Mouse (Mus musculus) forebrain, embryonic 10.5 days (tissue): Measurements from ENCODE around the gene Ssh2. TPM values are rescaled to one million over a fixed set of nuclear protein-coding genes. Genes with fewer than 3 reads are reported as not detected.

Experiments used
- DNase-seq: peaks from one replicate; pipeline ENCODE4 v3.0.0-alpha.2; 2017; ENCODE audit warnings: low spot score; ENCODE audit errors: extremely low spot score
- H3K27ac ChIP-seq: fragments of 300-500 bp; sonication (generic); 2 replicates; pipeline ENCODE4 v1.5.1; 2016; ENCODE audit warnings: mild to moderate bottlenecking
- H3K27me3 ChIP-seq: fragments of 300-500 bp; sonication (generic); 2 replicates; pipeline ENCODE4 v1.6.1; 2016; ENCODE audit warnings: mild to moderate bottlenecking; ENCODE audit not compliant: poor library complexity, severe bottlenecking
- H3K36me3 ChIP-seq: fragments of 300-500 bp; sonication (generic); replicated peaks from 2 replicates; pipeline ENCODE4 v1.6.1; 2016; ENCODE audit warnings: mild to moderate bottlenecking, moderate library complexity
- H3K4me1 ChIP-seq: fragments of 300-500 bp; sonication (generic); 2 replicates; pipeline ENCODE4 v1.6.1; 2016
- H3K4me3 ChIP-seq: fragments of 300-500 bp; sonication (generic); 2 replicates; pipeline ENCODE4 v1.5.1; 2016; ENCODE audit warnings: mild to moderate bottlenecking, moderate library complexity
- H3K9me3 ChIP-seq: fragments of 300-500 bp; sonication (generic); 2 replicates; pipeline ENCODE4 v1.6.1; 2016; ENCODE audit warnings: mild to moderate bottlenecking, moderate library complexity
- WGBS: fragments of 180-500 bp; shearing (Covaris S2); methylation state at CpG from one replicate; pipeline ENCODE4 v1.1.7; 2016; 5-methylcytosine and 5-hydroxymethylcytosine counted together
- polyA plus RNA-seq: library from polyadenylated mRNA; unstranded; fragments of >200 nt; fragmentation: Nextera tagmentation; extraction: Ambion mirVana; gene quantifications from 2 replicates; pipeline ENCODE4 v1.2.1, GENCODE M21; 2016

The Ssh2 gene
- polyA plus RNA-seq, 1 experiment from 2014 or later: 9.9 TPM

DNA sequence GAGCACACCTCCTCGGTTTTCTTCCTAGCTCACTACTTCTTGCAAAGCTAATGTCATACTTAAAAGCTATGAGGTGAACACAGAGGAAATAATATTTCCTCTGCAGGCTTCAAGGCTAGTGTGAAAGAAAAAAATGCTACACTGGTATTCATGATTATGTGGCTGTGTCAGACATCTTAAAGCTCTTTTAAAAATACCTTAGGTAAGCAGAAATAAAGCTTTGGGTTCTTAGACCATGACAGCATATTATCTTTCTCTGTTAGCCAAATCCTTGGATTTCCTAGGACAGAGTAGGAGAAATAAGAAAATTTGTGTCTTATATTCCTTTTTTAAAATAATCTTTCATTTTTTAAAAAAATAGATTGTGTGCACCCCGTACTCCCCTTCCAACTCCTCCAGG, 179.5 kb downstream of the Ssh2 start:
- DNase-seq: no peak
- Histone ChIP-seq H3K36me3 (peaks cover 17% of the 10 kb centered on the region; the same call in 1 of the 2 replicates), H3K4me1 (no peaks in the 10 kb centered on the region), H3K4me3 (no peak overlapping the region), H3K27me3 (no peaks in the 10 kb centered on the region), H3K9me3 (no peaks in the 10 kb centered on the region), H3K27ac (no peak overlapping the region)
- 96% methylated on average over 2 of the region's 2 CpGs for WGBS

DNA sequence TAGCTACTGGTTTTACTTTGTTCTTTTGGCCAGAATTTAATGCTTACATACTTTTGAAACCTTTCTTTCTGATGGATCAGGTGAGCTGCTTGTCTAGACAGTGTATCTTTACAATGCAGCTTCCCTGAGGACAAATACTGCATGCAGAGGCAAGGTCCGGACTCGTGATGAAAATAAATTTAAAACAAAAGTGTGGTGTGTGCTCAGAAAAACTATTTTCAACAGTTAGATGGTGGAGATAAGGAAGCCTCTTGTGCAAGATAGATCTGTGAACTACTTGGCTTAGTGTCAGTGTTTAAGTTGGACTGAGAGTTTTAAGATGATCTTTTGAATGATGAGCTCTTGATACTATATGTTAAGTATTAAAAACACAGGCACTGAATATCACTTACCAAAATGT, 186.4 kb downstream of the Ssh2 start:
- 80% methylated on average over 2 of the region's 2 CpGs for WGBS
- H3K4me3 ChIP-seq: no peak overlapping the region

DNA sequence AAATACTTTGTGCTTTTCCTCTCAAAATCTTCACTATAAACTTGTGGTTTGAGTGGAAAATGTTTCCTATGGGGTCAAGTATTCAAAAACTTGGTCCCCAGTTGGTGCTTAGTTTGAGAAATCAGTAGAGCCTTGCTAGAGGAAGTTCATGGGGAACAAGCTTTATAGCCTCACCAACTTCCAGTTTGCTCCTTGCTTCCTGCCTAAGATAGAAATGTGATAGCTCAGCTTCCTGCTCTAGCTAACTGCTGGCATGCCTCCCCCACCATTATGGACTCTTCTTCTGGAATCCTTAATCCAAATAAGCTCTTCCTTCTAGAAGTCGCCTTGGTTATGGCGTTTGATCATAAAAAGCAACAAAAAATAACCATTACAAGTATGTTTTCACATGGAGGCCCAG, 190.2 kb downstream of the Ssh2 start:
- Histone ChIP-seq H3K36me3 (peaks cover 13% of the 10 kb centered on the region), H3K4me1 (no peaks in the 10 kb centered on the region), H3K9me3 (no peaks in the 10 kb centered on the region), H3K27ac (no peak overlapping the region), H3K4me3 (no peak overlapping the region), H3K27me3 (no peaks in the 10 kb centered on the region)
- 89% methylated on average over 2 of the region's 2 CpGs for WGBS
- DNase-seq: no peak

More for the DNA sequence above, 186.4 kb downstream of the Ssh2 start:
- 0 out of 2 replicates have a peak, but pooled peaks cover 11% of the 10 kb centered on the region for H3K36me3 ChIP-seq
- no peak for DNase-seq
- H3K27me3 ChIP-seq: no peaks in the 10 kb centered on the region
- H3K9me3 ChIP-seq: no peaks in the 10 kb centered on the region
- no peaks in the 10 kb centered on the region for H3K4me1 ChIP-seq
- no peak overlapping the region for H3K27ac ChIP-seq

DNA sequence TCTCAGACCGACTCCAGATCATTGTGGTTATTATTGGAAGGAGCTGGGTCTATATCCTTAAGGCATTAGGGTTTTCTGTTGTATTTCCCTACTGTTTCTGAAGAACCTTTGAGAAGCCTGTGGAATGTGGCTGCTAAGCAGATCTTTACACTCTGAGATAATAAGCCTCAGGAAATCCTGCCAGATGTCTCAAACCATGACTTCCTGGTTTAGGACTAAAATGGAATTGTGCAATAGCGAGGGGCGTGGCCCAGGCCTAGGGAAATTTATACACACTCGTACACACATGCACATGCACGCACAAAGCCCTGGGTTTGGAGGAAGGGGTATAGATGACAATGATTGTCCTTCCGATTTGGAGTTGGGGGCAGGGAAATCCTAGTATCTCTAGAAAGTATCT, 193.8 kb downstream of the Ssh2 start:
- Histone ChIP-seq H3K27ac (no peak overlapping the region), H3K4me1 (no peaks in the 10 kb centered on the region), H3K9me3 (no peaks in the 10 kb centered on the region), H3K4me3 (no peak overlapping the region), H3K27me3 (no peaks in the 10 kb centered on the region), H3K36me3 (peaks cover 13% of the 10 kb centered on the region)
- DNase-seq: no peak
- WGBS: 86% methylated on average over 6 of the region's 6 CpGs

DNA sequence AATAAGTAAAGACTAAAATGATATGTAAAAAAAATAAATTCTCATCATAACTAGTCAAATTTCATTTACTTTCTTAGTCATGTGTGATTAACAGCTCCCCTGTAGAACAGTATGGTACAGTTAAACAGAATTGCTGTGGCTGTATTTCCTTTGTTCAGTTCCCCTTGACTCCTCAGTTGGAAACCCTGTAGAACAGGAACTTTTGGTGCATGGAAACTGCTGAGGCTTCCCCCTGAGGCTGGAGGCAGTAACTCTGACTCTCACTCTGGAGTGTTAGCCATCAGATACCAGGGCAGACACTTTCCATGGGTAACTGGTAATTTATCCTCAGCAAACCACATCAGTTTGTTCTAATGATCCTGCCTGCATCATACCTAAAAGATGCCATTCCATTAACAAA, 195.2 kb downstream of the Ssh2 start:
- no peaks in the 10 kb centered on the region for H3K27me3 ChIP-seq
- no peaks in the 10 kb centered on the region for H3K9me3 ChIP-seq
- H3K4me1 ChIP-seq: no peaks in the 10 kb centered on the region
- no peak for DNase-seq
- peaks cover 13% of the 10 kb centered on the region for H3K36me3 ChIP-seq
- H3K4me3 ChIP-seq: no peak overlapping the region
- H3K27ac ChIP-seq: no peak overlapping the region

DNA sequence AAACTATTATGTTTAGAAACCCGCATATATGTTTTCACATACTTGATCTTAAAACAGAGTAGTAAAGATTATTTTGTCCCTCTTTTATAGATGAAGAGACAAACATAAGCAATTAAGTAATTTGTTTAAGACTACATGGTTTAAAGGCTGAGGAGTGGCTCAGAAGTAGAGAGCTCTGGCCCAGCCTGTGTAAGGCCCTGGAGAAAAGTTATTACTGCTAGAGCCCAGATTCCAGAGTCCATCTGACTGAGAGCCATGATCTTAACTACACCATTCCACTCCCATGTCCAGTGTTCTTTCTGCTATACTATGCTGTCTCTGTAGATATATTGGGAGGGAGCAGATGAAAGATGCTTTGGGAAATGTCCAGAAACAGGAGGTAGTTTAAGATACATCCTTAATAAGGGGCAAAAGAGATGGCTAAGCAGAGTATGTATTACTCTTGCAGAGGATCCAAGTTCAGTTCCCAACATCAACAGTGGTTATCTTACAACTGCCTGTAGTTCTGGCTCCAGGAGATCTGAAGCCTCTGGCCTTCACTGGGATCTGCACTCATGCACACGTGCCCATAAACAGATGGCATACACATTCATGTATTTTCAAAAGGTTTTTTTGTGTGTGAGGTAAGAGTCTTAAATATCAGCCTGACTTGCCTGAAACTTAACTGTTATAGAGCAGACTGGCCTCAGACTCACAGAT, 198.2 kb downstream of the Ssh2 start:
- H3K4me3 ChIP-seq: no peak overlapping the region
- H3K9me3 ChIP-seq: no peaks in the 10 kb centered on the region
- no peak overlapping the region for H3K27ac ChIP-seq
- 84% methylated on average over 2 of the region's 2 CpGs for WGBS
- H3K27me3 ChIP-seq: no peaks in the 10 kb centered on the region
- peaks cover 2% of the 10 kb centered on the region; the same call in 1 of the 2 replicates for H3K36me3 ChIP-seq
- H3K4me1 ChIP-seq: no peaks in the 10 kb centered on the region
- no peak for DNase-seq

DNA sequence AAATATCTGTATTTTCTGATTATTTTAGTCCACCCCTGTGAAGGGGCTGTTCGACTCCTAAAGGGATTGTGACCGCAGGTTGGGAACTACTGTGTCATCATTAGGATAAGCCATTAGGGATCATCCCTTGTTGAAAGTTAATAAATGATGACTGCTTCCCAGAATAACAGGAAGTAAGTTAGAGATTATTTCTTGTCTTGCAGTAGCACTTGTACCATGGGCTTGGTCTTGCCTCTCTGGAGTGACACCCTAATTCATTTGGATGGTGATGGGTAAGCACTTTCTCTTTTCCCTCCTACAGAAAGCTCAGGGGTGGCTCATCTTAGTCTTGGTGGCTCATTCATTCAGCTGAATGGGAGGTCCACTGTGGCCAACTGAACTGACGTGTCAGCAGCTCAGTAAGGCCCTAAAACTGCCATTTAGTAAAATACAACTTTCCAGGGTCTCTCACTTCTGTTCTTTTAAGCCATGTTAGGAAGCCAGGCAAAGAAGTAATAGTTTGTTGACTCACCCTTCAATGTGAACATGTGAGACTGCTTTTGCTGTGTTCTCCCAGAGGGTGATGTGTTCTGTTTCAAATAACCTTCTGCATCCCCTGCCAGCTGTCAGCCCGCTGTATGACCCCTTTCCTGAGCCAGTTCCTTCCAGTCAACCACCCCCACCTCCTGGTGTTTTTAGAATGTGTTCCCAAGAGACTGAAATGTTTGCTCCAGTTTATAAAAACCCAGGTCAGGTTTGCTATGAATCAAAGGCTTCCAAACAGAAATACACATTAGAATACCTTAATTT, 200.3 kb downstream of the Ssh2 start:
- no peaks in the 10 kb centered on the region for H3K4me1 ChIP-seq
- no peak overlapping the region for H3K27ac ChIP-seq
- H3K9me3 ChIP-seq: no peaks in the 10 kb centered on the region

DNA sequence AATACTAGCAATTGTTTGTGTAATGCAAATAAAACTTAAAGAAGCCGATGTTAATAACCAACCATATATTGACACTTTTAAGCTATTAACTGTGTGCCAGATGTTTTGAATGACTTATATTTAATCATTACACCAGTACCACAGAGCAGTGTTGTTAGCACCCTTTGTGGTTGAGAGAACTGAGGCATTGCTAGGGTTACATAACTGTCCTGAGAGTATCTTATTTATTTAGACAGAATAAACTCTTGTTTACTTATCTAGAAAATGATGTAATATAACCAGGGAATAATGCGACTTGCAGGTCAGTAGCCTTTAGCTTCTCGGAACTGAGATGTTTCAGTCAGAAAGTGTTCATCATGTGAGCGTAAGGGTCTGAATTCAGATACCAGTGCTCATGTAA, 201.9 kb downstream of the Ssh2 start:
- Histone ChIP-seq H3K4me1 (no peaks in the 10 kb centered on the region), H3K27ac (no peak overlapping the region), H3K36me3 (peaks cover 19% of the 10 kb centered on the region), H3K4me3 (no peak overlapping the region), H3K9me3 (no peaks in the 10 kb centered on the region), H3K27me3 (no peaks in the 10 kb centered on the region)
- WGBS: 96% methylated on average over 4 of the region's 4 CpGs
- no peak for DNase-seq

More for the DNA sequence above, 200.3 kb downstream of the Ssh2 start:
- Histone ChIP-seq H3K36me3 (peaks cover 3% of the 10 kb centered on the region), H3K27me3 (no peaks in the 10 kb centered on the region), H3K4me3 (no peak overlapping the region)
- DNase-seq: no peak
- WGBS: 81% methylated on average over 4 of the region's 4 CpGs

DNA sequence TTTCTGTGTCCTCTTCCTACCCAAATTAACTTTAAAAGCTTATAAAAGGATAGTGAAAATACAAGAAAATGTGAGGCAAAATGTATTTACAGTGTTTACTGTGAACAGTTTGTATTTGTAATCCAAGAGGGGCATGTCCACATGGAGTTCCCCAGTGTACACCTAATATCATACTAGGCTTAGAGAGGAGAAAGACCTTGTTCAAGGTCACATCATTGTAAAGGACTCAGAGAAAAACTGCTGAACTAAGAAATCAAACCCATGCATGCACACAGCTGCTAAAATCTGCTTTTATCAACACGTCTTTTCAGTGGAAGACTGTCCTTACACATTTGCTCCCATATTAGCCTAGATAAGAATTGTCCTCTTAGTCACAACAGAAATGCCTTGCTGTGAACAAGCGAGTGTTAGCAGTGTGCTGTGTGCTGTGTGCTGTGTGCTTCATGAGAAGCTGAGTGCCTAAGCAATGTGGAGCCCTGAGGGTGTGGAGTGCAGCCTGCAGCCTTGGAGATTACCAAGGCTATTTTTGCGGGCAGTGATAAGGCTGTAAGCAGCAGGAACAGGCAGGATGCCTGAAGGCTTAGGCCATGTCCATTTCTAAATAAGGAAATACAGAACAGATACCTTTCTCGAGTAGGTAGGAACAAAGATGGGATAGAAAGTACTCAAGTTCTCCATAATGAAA, 207.2 kb downstream of the Ssh2 start:
- no peaks in the 10 kb centered on the region for H3K9me3 ChIP-seq
- H3K27ac ChIP-seq: no peak overlapping the region
- H3K36me3 ChIP-seq: peaks cover 39% of the 10 kb centered on the region
- no peak overlapping the region for H3K4me3 ChIP-seq
- no peaks in the 10 kb centered on the region for H3K4me1 ChIP-seq
- no peak for DNase-seq
- H3K27me3 ChIP-seq: no peaks in the 10 kb centered on the region
- 85% methylated on average over 4 of the region's 4 CpGs for WGBS

DNA sequence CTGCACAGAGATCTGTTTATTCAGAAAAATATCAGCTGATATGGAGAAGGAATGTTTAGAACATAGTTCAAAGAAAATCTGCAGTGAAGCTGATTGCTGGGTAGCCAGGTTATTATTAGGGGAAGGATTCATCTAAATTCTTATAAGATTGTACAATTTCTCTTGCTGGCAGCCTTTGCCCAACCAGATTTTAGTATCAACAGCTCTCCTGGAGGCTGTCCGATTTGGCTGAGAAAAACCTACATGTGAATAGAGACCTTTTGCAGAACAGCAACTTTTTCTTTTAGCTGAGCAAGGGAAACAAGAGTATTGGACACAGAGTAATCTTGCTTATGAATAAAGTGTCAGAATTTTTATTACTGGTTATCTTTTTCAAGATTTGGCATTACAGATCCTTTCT, 212.4 kb downstream of the Ssh2 start:
- no peaks in the 10 kb centered on the region for H3K9me3 ChIP-seq
- 86% methylated on average over 1 of the region's 1 CpGs for WGBS
- H3K27ac ChIP-seq: no peak overlapping the region
- no peak for DNase-seq
- no peaks in the 10 kb centered on the region for H3K27me3 ChIP-seq
- H3K4me1 ChIP-seq: no peaks in the 10 kb centered on the region
- H3K4me3 ChIP-seq: no peak overlapping the region
- peaks cover 44% of the 10 kb centered on the region for H3K36me3 ChIP-seq

DNA sequence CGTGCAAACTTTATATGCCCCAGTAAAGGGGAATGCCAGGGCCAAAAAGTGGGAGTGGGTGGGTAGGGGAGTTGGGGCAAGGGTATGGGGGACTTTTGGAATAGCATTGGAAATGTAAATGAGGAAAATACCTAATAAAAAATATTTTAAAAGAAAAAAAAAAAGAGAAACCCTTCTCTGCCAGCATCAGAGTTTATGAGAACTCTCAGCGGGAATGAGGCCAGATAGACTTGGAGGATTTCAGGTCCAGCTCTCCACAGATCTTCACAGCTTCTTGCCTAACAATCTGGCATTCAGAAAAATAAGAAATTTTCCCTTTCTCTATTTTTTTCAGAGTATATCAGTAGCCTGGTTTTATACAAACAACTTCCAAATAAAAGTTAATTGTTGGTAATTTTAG, 220.9 kb downstream of the Ssh2 start:
- H3K9me3 ChIP-seq: no peaks in the 10 kb centered on the region
- H3K27me3 ChIP-seq: no peaks in the 10 kb centered on the region
- 95% methylated on average over 2 of the region's 2 CpGs for WGBS
- no peak overlapping the region for H3K4me3 ChIP-seq
- no peak overlapping the region for H3K27ac ChIP-seq
- peaks cover 31% of the 10 kb centered on the region for H3K36me3 ChIP-seq
- no peaks in the 10 kb centered on the region for H3K4me1 ChIP-seq
- DNase-seq: no peak

DNA sequence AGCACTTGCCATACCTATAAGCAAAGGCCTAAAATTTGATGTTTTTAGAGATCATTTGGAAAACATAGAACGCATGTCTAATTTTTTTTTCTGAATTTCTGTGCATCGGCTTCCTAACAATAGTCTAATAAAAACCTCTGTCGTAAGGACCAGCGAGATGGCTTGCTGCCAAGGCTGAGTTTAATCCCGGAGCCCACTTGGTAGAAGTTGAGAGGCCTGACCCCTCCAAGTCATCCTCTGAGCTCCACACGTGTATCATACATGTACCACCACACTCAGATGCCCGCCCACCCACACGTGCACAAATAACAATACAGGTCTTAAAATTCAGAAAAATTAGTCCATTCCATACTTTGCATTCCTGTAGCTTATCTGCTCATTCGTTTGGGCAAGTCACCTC, 224.0 kb downstream of the Ssh2 start:
- no peaks in the 10 kb centered on the region for H3K4me1 ChIP-seq
- peaks cover 38% of the 10 kb centered on the region for H3K36me3 ChIP-seq
- no peak overlapping the region for H3K27ac ChIP-seq
- H3K27me3 ChIP-seq: no peaks in the 10 kb centered on the region
- no peaks in the 10 kb centered on the region for H3K9me3 ChIP-seq
- WGBS: 96% methylated on average over 9 of the region's 9 CpGs
- no peak for DNase-seq
- H3K4me3 ChIP-seq: no peak overlapping the region

DNA sequence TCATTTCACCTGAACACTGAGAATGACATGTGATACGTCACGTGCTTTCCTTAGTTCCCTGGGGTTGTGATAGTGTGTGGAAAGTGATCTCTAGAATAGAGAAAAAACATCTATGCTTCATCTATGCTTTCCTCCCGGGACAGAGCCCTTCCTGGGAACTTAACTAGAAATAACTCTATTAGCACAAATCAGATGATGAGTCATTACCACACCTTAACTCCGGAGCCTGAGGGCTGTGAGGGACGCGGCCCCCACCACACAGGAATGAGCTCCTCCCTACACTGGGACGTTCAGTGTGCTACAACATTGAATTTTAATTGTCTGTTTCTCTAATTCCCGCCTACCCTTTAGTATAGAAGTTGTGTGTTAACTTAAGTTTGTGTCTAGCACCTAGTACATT, 224.9 kb downstream of the Ssh2 start:
- 86% methylated on average over 8 of the region's 8 CpGs for WGBS
- Histone ChIP-seq H3K9me3 (no peaks in the 10 kb centered on the region), H3K27me3 (no peaks in the 10 kb centered on the region), H3K27ac (no peak overlapping the region), H3K4me1 (no peaks in the 10 kb centered on the region), H3K4me3 (no peak overlapping the region), H3K36me3 (peaks cover 38% of the 10 kb centered on the region)
- DNase-seq: no peak
